In genomic region chr10:58226357-58226756, GRCm38 (mm10) we compare ENCODE assay signal across 17 mouse cellular contexts. TPM values are rescaled to one million over a fixed set of nuclear protein-coding genes. Genes with fewer than 3 reads are reported as not detected.
DNase-seq lines count a peak whose midpoint lies in the region; ATAC-seq and TF ChIP-seq lines count a peak whose summit lies in the region.
"Not testable (repeated sequence)": the region's sequence is repeated elsewhere in the genome, so short reads cannot be mapped to it uniquely, and the experiment has no call there.
"Had no signal": no experiment of that assay in that cellular context is flagged by ENCODE, and none has a peak within 500 bp of the region (broad histone marks: within the 10 kb centered on the region; RNA-seq: fewer than 3 reads in every experiment).

No protein-coding gene starts in this region.

- TF ChIP-seq CTCF in lung, postnatal 0 days (IDR thresholded peaks at IDR 0.05) = not testable (repeated sequence)

- H3K9me3 ChIP-seq in lung, postnatal 0 days (ENCODE audit: low read length) = not testable (repeated sequence)

- TF ChIP-seq EP300 in lung, postnatal 0 days (IDR thresholded peaks at IDR 0.05) = not testable (repeated sequence)

- H3K4me2 ChIP-seq in lung, postnatal 0 days (replicated peaks; ENCODE audit: low read depth, low read length) = not testable (repeated sequence)

- H3K4me1 ChIP-seq in lung, postnatal 0 days (ENCODE audit: insufficient read depth, low read depth, low read length) = not testable (repeated sequence)

- ATAC-seq in lung, postnatal 0 days = not testable (repeated sequence)

- peak; percentile 30 for DNase-seq in CD4-positive helper T cell, adult 2 months (ENCODE audit: low read depth, low spot score)
- peak; percentile 45 for DNase-seq in ZHBTc4 (ENCODE audit: low read depth, low spot score)
- peak; percentile 30 for DNase-seq in embryo, embryonic 9.5 days (ENCODE audit: extremely low spot score)
- peak; percentile 91 for DNase-seq in heart, adult 11 months
- peak; percentile 22 for DNase-seq in kidney, postnatal 14 days
- DNase-seq in lung, postnatal 0 days (ENCODE audit: low spot score) = peak; percentile 43
- peak; percentile 42 for DNase-seq in neural tube, embryonic 10.5 days (ENCODE audit: extremely low spot score, low spot score)
- DNase-seq in testis, postnatal 10 days (ENCODE audit: low spot score) = peak; percentile 55

- H3K4me3 ChIP-seq in lung, postnatal 0 days (ENCODE audit: low read depth, low read length) = not testable (repeated sequence)

- H3K9ac ChIP-seq in lung, postnatal 0 days (replicated peaks; ENCODE audit: low read depth) = not testable (repeated sequence)

- not testable (repeated sequence) for H3K36me3 ChIP-seq in lung, postnatal 0 days (ENCODE audit: insufficient read depth, low read length)

- not testable (repeated sequence) for H3K27ac ChIP-seq in lung, postnatal 0 days (ENCODE audit: low read length)

- H3K27me3 ChIP-seq in lung, postnatal 0 days (replicated peaks; ENCODE audit: insufficient read depth, low read length) = not testable (repeated sequence)

- WGBS in lung, postnatal 0 days = 85% methylated on average over 4 of the region's 4 CpGs

RNA-seq across cellular contexts. Expression of gene AW822073, which starts 1.6 kb away (rescaled TPM):
- polyA plus RNA-seq in lung, postnatal 0 days (2015; fragmentation: Nextera tagmentation; extraction: Ambion mirVana) = not detected in 2 replicates
- polyA plus RNA-seq: CD4-positive, CD25-positive, alpha-beta regulatory T cell, adult 4 months; heart, embryonic 15.5 days; hindbrain, embryonic 12.5 days; intestine, embryonic 15.5 days; kidney, embryonic 14.5 days; liver, embryonic 12.5 days; lung, embryonic 16.5 days; neural tube, embryonic 14.5 days; thymus, adult 2 months had no signal

RNA-seq across cellular contexts. Expression of gene Duxf3, which starts 6.1 kb away (rescaled TPM):
- polyA plus RNA-seq in lung, postnatal 0 days (2015; fragmentation: Nextera tagmentation; extraction: Ambion mirVana) = not detected in 2 replicates
- polyA plus RNA-seq: heart, embryonic 15.5 days; hindbrain, embryonic 12.5 days; intestine, embryonic 15.5 days; kidney, embryonic 14.5 days; liver, embryonic 12.5 days; lung, embryonic 16.5 days; neural tube, embryonic 14.5 days; thymus, adult 2 months had no signal

RNA-seq across cellular contexts. Expression of gene Gm4981, which starts 10.1 kb away (rescaled TPM):
- polyA plus RNA-seq in lung, postnatal 0 days (2015; fragmentation: Nextera tagmentation; extraction: Ambion mirVana) = not detected in 2 replicates
- polyA plus RNA-seq: CD4-positive, CD25-positive, alpha-beta regulatory T cell, adult 4 months; heart, embryonic 15.5 days; hindbrain, embryonic 12.5 days; intestine, embryonic 15.5 days; kidney, embryonic 14.5 days; liver, embryonic 12.5 days; lung, embryonic 16.5 days; neural tube, embryonic 14.5 days; thymus, adult 2 months had no signal

RNA-seq across cellular contexts. Expression of gene Gcc2, which starts 28.9 kb away (rescaled TPM):
- polyA plus RNA-seq in lung, postnatal 0 days (2015; fragmentation: Nextera tagmentation; extraction: Ambion mirVana) = 91.7 and 98.0 TPM in 2 replicates

Comparison
In these comparisons a context has a peak if more than half of its experiments do, and no peak if none do; other contexts are left out.
1. DNase-seq: peak in every context shown above with its lines; median percentile 91 in heart, adult 11 months; 55 in testis, postnatal 10 days; 45 in ZHBTc4; 43 in lung, postnatal 0 days; 42 in neural tube, embryonic 10.5 days; 30 in CD4-positive helper T cell, adult 2 months; 30 in embryo, embryonic 9.5 days; 22 in kidney, postnatal 14 days.